Mouse (Mus musculus) skeletal muscle tissue, adult 2 months (tissue): ENCODE data around the gene Tenm4.
A peak's percentile ranks its signal among the peaks of the same experiment; 100 is the strongest.

ENCODE experiments used
- DNase-seq: peaks from one replicate; pipeline ENCODE4 v3.0.0-alpha.2; 2012; ENCODE audit warnings: low read depth, low spot score

Gene Tenm4

GRCm38 (mm10) chr7:96170924-96171595, at the start of gene Tenm4:
Gene Tenm4, plus strand, starts transcription at chr7:96171246.
- no peak for DNase-seq

- no peak for DNase-seq
Measured at GRCm38 (mm10) chr7:96130763-96131162, 40.3 kb upstream of the Tenm4 start.

- DNase-seq, result no peak
Measured at GRCm38 (mm10) chr7:96131175-96131574, 39.9 kb upstream of the Tenm4 start.

- peak; percentile 66 for DNase-seq
Measured at GRCm38 (mm10) chr7:96136497-96136961, 34.5 kb upstream of the Tenm4 start.

- DNase-seq, result no peak
Measured at GRCm38 (mm10) chr7:96141876-96142275, 29.2 kb upstream of the Tenm4 start.

- DNase-seq, result peak; percentile 85
Measured at GRCm38 (mm10) chr7:96142973-96143596, 28.0 kb upstream of the Tenm4 start.

- peak; percentile 23 for DNase-seq
Measured at GRCm38 (mm10) chr7:96147436-96147835, 23.6 kb upstream of the Tenm4 start.

GRCm38 (mm10) chr7:96148191-96148590, 22.9 kb upstream of the Tenm4 start:
- DNase-seq, result no peak

GRCm38 (mm10) chr7:96151277-96151676, 19.8 kb upstream of the Tenm4 start:
- no peak for DNase-seq

GRCm38 (mm10) chr7:96151961-96152360, 19.1 kb upstream of the Tenm4 start:
- DNase-seq, result no peak

GRCm38 (mm10) chr7:96152431-96152830, 18.6 kb upstream of the Tenm4 start:
- DNase-seq, result no peak

- DNase-seq, result no peak
Measured at GRCm38 (mm10) chr7:96152924-96153359, 18.1 kb upstream of the Tenm4 start.

- no peak for DNase-seq
Measured at GRCm38 (mm10) chr7:96154025-96154424, 17.0 kb upstream of the Tenm4 start.

GRCm38 (mm10) chr7:96156481-96157255, 14.4 kb upstream of the Tenm4 start:
- no peak for DNase-seq

- DNase-seq, result no peak
Measured at GRCm38 (mm10) chr7:96164141-96164540, 6.9 kb upstream of the Tenm4 start.

- no peak for DNase-seq
Measured at GRCm38 (mm10) chr7:96168921-96169320, 2.1 kb upstream of the Tenm4 start.

- DNase-seq, result no peak
Measured at GRCm38 (mm10) chr7:96171596-96172563, 834 bp downstream of the Tenm4 start.

- no peak for DNase-seq
Measured at GRCm38 (mm10) chr7:96176781-96177180, 5.7 kb downstream of the Tenm4 start.

GRCm38 (mm10) chr7:96181751-96182150, 10.7 kb downstream of the Tenm4 start:
- DNase-seq, result peak; percentile 4

GRCm38 (mm10) chr7:96183195-96183594, 12.1 kb downstream of the Tenm4 start:
- DNase-seq, result no peak

GRCm38 (mm10) chr7:96185411-96185810, 14.4 kb downstream of the Tenm4 start:
- DNase-seq, result no peak
